Mouse (Mus musculus) liver, embryonic 15.5 days (tissue): ENCODE data around the gene 2610318N02Rik. TPM values are rescaled to one million over a fixed set of nuclear protein-coding genes. Genes with fewer than 3 reads are reported as not detected.

Source experiments
- ATAC-seq: fragments of 200-750 bp; cut with Nextera tagmentation; 2 replicates; pipeline ENCODE4 v1.8.0; 2017; ENCODE audit warnings: moderate number of reproducible peaks, mild to moderate bottlenecking, moderate library complexity; ENCODE audit not compliant: insufficient read depth
- H3K27ac ChIP-seq: fragments of 300-500 bp; sonication (generic); replicated peaks from 2 replicates; pipeline ENCODE4 v1.5.1; 2015; ENCODE audit warnings: mild to moderate bottlenecking, inconsistent platforms
- H3K27me3 ChIP-seq: fragments of 300-500 bp; sonication (generic); 2 replicates; pipeline ENCODE4 v1.6.1; 2015; ENCODE audit warnings: mild to moderate bottlenecking, inconsistent platforms
- H3K36me3 ChIP-seq: fragments of 300-500 bp; sonication (generic); replicated peaks from 2 replicates; pipeline ENCODE4 v1.6.1; 2015; ENCODE audit warnings: moderate library complexity, mild to moderate bottlenecking, inconsistent platforms
- H3K4me1 ChIP-seq: fragments of 300-500 bp; sonication (generic); replicated peaks from 2 replicates; pipeline ENCODE4 v1.6.1; 2015; ENCODE audit warnings: inconsistent platforms
- H3K4me2 ChIP-seq: fragments of 300-500 bp; sonication (generic); 2 replicates; pipeline ENCODE4 v1.6.1; 2015; ENCODE audit warnings: moderate library complexity, mild to moderate bottlenecking, inconsistent platforms
- H3K4me3 ChIP-seq: fragments of 300-500 bp; sonication (generic); replicated peaks from 2 replicates; pipeline ENCODE4 v1.5.1; 2015; ENCODE audit warnings: mild to moderate bottlenecking, inconsistent platforms
- H3K9ac ChIP-seq: fragments of 300-500 bp; sonication (generic); 2 replicates; pipeline ENCODE4 v1.6.1; 2015; ENCODE audit warnings: moderate library complexity, mild to moderate bottlenecking, inconsistent platforms
- H3K9me3 ChIP-seq: fragments of 300-500 bp; sonication (generic); replicated peaks from 2 replicates; pipeline ENCODE4 v1.6.1; 2016; ENCODE audit warnings: inconsistent platforms
- whole genome bisulfite sequencing: fragments of 180-500 bp; shearing (Covaris S2); methylation state at CpG from one replicate; pipeline ENCODE4 v1.1.7; 2015; ENCODE audit warnings: mixed read lengths; ENCODE audit not compliant: insufficient replicate concordance; 5-methylcytosine and 5-hydroxymethylcytosine counted together
- polyA plus RNA-seq: library from polyadenylated mRNA; unstranded; fragments of >200 nt; fragmentation: Nextera tagmentation; extraction: Ambion mirVana; gene quantifications from 2 replicates; pipeline ENCODE4 v1.2.1, GENCODE M21; 2015

2610318N02Rik gene
- polyA plus RNA-seq, 1 experiment from 2014 or later = 16.2 TPM

DNA sequence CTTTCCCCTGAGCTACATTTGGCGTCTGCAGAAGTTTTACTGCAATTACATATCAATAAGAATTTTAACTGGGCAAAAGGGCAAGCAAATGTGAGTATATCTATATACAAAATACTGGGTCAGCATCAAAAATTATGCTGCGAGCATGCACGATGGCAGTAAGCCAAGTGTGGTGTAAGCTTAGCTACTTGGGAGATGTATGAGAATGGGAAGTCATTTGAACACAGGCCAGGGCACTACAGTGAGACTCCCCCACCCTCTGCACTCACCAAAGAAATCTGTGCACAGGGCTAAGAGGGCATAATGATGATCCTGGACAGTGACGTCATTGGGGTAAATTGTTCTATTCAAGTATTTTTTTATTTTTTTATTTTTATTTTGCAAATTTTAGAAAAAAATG, 20.4 kb downstream of the 2610318N02Rik start:
- Histone ChIP-seq H3K27ac (no peak overlapping the region), H3K27me3 (no peaks in the 10 kb centered on the region), H3K9ac (no peak overlapping the region), H3K36me3 (peaks cover 82% of the 10 kb centered on the region), H3K4me1 (peaks cover 2% of the 10 kb centered on the region), H3K4me3 (no peak overlapping the region), H3K4me2 (no peak overlapping the region), H3K9me3 (no peaks in the 10 kb centered on the region)
- no peak for ATAC-seq
- 74% methylated on average over 4 of the region's 4 CpGs for WGBS

DNA sequence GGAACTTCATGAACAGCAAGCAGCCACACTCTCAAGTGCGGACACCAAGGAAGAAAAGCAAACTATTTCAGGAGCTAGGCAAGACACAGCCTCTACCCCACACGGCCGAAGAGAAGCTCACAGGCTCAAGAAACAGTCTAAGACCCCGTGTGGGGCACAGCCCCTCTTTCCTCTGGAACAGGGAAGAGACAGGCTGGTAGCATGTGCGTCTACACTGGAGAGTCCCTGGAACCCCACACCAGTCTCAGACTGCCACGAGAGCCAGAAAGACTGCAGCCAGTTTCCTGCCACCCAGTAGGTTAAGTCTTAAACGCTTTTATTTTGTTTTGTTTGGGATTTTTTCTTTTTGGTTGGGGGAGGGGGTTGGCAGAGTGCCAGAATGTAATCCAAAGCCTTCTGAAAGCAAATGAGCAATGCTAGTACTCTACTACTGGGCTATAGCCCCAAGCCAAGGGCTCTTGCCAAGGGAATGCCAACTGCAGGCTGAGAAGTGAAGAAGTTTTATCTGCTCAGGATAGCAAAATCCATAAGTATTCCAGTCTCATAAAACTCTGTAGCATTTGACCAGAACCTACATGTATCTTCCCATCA, 22.2 kb downstream of the 2610318N02Rik start:
- Histone ChIP-seq H3K36me3 (peaks cover 88% of the 10 kb centered on the region), H3K4me3 (no peak overlapping the region), H3K27me3 (no peaks in the 10 kb centered on the region), H3K4me2 (no peak overlapping the region), H3K4me1 (no peaks in the 10 kb centered on the region), H3K9me3 (no peaks in the 10 kb centered on the region), H3K27ac (no peak overlapping the region), H3K9ac (no peak overlapping the region)
- WGBS = 79% methylated on average over 7 of the region's 7 CpGs
- no peak for ATAC-seq

DNA sequence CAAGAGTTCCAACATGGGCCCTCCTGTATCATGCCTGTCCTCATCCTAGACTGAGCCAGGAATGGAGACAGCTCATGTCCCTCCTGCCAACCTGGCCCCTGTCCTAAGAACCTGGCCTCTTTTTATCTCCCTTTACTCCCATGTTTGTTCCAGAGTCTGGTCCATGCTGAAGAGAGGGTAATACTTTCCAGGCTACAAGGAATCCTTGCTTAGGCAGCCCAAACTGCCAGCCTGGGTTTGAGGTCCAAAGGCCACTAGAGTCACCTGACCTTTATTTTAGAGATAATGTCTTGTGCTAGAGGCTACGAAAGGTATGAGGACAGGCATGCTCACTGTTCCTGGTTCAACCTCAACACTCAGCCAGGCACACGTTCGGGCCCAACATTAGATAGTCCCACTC, 28.0 kb downstream of the 2610318N02Rik start:
- ATAC-seq = no peak
- no peak overlapping the region for H3K4me2 ChIP-seq

DNA sequence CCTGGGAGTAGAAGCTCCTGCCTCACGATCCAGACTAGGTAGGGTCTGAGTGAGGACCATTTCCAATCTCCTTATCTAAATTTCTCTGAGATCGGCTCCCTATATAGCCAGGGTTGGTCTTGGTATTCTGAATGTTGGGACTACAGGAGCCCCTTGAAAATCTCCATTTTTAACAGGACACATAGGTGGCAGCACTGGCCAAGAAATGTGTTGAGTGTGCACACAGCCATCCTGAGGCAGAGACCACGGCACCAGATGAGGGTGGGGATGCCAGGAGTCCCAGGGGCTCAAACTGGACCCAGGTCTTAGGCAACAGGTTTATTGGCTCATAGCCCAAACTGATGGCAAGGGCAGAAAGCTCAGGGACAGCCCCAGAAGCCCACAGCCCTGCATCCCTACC, 36.6 kb downstream of the 2610318N02Rik start:
- WGBS = 76% methylated on average over 3 of the region's 3 CpGs

More for the DNA sequence above, 28.0 kb downstream of the 2610318N02Rik start:
- Histone ChIP-seq H3K4me1 (no peaks in the 10 kb centered on the region), H3K27ac (no peak overlapping the region), H3K36me3 (peaks cover 92% of the 10 kb centered on the region), H3K9me3 (no peaks in the 10 kb centered on the region), H3K27me3 (no peaks in the 10 kb centered on the region), H3K9ac (no peak overlapping the region), H3K4me3 (no peak overlapping the region)
- WGBS = 76% methylated on average over 3 of the region's 3 CpGs

DNA sequence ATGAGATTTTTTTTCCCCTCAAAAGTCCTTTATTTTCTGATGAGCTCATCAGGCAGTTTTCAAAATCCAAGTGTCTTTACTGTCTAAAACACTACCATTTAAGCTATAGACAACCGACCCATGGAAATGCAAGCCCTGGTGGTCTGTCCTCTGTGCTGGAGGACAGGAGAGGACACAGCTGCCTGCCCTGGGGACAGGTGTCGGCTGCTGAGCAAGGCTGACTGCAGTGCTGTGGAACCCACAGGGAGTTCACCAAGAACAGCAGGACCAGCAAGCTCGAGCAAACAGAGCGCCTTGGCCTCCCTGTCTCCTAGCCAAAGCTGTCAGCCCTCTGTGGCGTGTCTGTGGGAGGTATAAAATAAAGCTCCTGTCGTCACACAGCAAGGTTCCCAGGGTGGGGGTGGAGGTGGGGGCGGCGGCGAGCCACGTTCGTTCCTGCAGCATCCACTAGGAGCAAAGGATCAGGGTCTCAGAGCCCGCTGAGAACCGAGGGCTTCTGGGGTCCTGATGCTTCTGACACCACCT, 38.2 kb downstream of the 2610318N02Rik start:
- no peaks in the 10 kb centered on the region for H3K9me3 ChIP-seq
- ATAC-seq = no peak
- no peak overlapping the region for H3K4me2 ChIP-seq
- H3K27me3 ChIP-seq = no peaks in the 10 kb centered on the region
- 85% methylated on average over 13 of the region's 13 CpGs for WGBS
- no peaks in the 10 kb centered on the region for H3K4me1 ChIP-seq
- H3K36me3 ChIP-seq = peaks cover 66% of the 10 kb centered on the region
- no peak overlapping the region for H3K4me3 ChIP-seq
- H3K9ac ChIP-seq = no peak overlapping the region
- H3K27ac ChIP-seq = no peak overlapping the region

More for the DNA sequence above, 36.6 kb downstream of the 2610318N02Rik start:
- Histone ChIP-seq H3K27ac (no peak overlapping the region), H3K27me3 (no peaks in the 10 kb centered on the region), H3K36me3 (peaks cover 73% of the 10 kb centered on the region), H3K4me1 (no peaks in the 10 kb centered on the region), H3K9me3 (no peaks in the 10 kb centered on the region), H3K9ac (no peak overlapping the region), H3K4me2 (no peak overlapping the region), H3K4me3 (no peak overlapping the region)
- no peak for ATAC-seq

DNA sequence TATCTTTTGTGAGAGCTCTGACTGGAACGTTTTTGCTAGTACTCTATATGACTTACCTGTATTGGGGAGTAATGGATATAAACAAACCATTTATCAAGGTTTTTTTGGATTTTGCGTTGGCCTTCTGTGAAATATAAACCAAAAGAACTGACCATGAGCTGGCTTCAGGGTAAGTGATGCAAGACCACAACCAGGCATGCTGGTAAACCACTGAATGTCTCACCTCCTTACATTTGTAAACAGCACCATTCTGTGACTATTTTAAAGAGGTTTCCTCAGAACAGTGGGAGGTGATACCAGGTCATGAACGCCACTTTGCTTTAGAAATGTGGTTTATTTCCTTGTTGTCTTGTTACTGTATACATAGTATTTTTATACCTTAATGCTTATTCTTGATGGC, 38.7 kb downstream of the 2610318N02Rik start:
- no peaks in the 10 kb centered on the region for H3K27me3 ChIP-seq
- 66% methylated on average over 3 of the region's 3 CpGs for WGBS
- no peak for ATAC-seq
- H3K4me2 ChIP-seq = no peak overlapping the region
- no peak overlapping the region for H3K4me3 ChIP-seq
- H3K36me3 ChIP-seq = peaks cover 61% of the 10 kb centered on the region
- no peak overlapping the region for H3K9ac ChIP-seq
- no peak overlapping the region for H3K27ac ChIP-seq
- no peaks in the 10 kb centered on the region for H3K9me3 ChIP-seq
- no peaks in the 10 kb centered on the region for H3K4me1 ChIP-seq

DNA sequence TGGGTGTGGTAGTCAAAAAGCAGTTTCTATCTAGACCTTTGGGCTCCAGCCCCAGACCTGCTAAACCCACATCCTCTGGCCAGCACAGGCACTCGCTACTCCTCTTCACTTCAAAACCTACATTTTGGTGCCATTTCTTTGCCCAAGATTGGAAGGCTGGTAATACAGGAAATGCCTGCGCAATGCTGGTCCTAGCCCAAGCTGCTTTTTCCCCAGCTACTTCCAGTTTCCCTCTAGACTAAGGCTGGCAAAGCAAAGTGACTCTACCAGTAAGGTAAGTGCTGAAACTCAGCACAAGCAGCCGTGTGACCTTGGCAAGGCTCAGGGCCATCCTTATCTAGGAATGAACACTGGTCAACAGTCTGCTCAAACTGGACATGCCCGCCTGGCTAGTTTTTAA, 39.3 kb downstream of the 2610318N02Rik start:
- Histone ChIP-seq H3K4me2 (no peak overlapping the region), H3K9ac (no peak overlapping the region), H3K9me3 (no peaks in the 10 kb centered on the region), H3K4me3 (no peak overlapping the region), H3K27ac (no peak overlapping the region), H3K4me1 (no peaks in the 10 kb centered on the region), H3K36me3 (peaks cover 55% of the 10 kb centered on the region), H3K27me3 (no peaks in the 10 kb centered on the region)
- ATAC-seq = no peak
- 75% methylated on average over 4 of the region's 4 CpGs for whole genome bisulfite sequencing

DNA sequence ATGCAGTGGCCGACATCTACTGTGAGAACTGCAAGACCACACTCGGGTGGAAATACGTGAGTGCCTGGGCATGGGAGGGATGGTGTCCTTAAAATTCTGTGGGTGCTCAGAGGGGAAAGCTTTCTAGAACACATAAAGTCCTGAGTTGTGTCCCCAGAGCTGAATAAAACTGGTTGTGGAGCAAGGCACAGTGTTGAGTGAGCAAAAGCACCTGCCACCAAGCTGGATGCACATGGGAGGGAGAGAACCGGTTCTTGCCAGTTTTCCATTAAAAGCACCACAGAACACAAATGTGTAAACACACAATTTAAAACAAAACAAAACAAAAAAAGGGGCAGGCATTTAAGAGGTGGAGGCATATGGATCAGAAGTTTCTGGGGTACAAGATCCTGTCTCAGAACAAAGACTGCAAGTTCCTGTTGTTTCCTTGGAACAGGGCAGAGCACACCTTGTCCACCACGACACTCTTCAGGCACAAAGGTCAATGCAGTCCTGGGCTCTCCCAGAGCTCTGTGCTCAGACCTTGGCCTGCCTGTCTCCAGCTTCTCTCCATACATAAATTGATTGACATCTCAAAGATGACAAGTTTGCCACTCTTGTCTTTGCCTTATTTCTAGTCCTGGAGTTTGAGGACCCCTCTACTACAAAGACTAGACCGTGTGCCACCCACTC, 42.7 kb downstream of the 2610318N02Rik start:
- H3K4me3 ChIP-seq = no peak overlapping the region
- no peak for ATAC-seq
- H3K27ac ChIP-seq = no peak overlapping the region
- H3K9me3 ChIP-seq = no peaks in the 10 kb centered on the region
- no peak overlapping the region for H3K9ac ChIP-seq
- H3K27me3 ChIP-seq = no peaks in the 10 kb centered on the region
- 75% methylated on average over 6 of the region's 6 CpGs for WGBS
- H3K36me3 ChIP-seq = peaks cover 22% of the 10 kb centered on the region
- H3K4me2 ChIP-seq = no peak overlapping the region
- H3K4me1 ChIP-seq = peaks cover 4% of the 10 kb centered on the region

DNA sequence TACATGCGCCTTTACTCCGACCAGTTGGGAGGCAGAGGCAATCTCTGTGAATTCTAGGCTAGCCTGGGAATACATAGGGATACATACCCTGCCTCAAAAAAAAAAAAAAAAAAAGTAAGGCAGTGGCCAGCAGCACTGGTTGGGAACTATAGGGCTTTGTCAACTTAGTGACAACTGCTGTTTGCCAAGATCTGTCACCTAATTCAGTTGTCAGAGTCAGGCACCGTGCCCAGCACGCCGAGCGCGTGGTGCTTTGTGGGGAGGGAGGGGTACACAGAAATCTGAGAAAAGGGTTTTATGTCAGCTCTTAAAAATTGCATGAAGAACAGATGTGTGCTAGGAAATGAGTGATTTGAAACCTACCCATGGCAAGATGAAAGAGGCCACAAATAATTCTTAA, 46.9 kb downstream of the 2610318N02Rik start:
- Histone ChIP-seq H3K4me1 (peaks cover 4% of the 10 kb centered on the region), H3K9me3 (no peaks in the 10 kb centered on the region), H3K36me3 (peaks cover 7% of the 10 kb centered on the region; the same call in 1 of the 2 replicates), H3K27ac (no peak overlapping the region), H3K27me3 (no peaks in the 10 kb centered on the region), H3K4me2 (no peak overlapping the region), H3K4me3 (no peak overlapping the region), H3K9ac (no peak overlapping the region)
- WGBS = 80% methylated on average over 7 of the region's 7 CpGs
- ATAC-seq = no peak

DNA sequence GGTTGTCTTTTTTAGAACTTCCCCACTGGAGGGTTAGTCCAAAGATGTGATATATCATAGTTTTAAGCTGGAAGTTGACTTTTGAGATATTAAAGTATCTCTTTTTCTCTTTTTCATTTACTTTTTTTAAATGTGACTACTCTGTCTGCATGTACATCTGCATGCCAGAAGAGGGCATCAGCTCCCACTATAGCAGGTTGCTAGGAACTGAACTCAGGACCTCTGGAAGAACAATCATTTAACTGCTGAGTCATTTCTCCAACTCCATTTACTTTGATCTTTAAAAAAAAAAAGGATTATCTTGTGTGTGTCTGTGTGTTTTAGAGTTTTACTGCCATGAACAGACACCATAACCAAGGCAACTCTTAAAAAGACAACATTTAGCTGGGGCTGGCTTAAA, 48.1 kb downstream of the 2610318N02Rik start:
- H3K4me1 ChIP-seq = peaks cover 4% of the 10 kb centered on the region
- no peak overlapping the region for H3K27ac ChIP-seq
- no peaks in the 10 kb centered on the region; the same call in 1 of the 2 replicates for H3K27me3 ChIP-seq
- no peak overlapping the region for H3K9ac ChIP-seq
- no peaks in the 10 kb centered on the region for H3K9me3 ChIP-seq
- no peak overlapping the region for H3K4me3 ChIP-seq
- no peaks in the 10 kb centered on the region for H3K36me3 ChIP-seq
- no peak for ATAC-seq
- H3K4me2 ChIP-seq = no peak overlapping the region

DNA sequence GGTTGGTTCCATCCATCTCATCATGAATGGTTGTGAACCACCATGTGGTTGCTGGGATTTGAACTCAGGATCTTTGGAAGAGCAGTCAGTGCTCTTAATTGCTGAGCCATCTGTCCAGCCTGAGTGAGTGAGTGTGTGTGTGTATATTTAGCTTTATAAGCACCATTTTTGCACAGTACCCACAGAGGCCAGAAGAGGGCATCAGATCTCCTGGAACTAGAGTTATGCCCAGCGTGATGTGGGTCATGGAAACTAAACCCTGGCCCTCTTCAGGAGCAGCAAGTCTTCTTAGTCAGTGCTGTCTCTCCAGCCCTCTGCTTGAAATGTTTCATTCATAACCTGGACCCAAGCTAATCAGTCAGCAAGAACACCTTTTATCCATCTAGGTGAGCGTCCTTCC, 48.7 kb downstream of the 2610318N02Rik start:
- H3K27me3 ChIP-seq = peaks cover under 1% of the 10 kb centered on the region
- no peak overlapping the region for H3K27ac ChIP-seq
- no peak for ATAC-seq
- H3K36me3 ChIP-seq = no peaks in the 10 kb centered on the region
- 85% methylated on average over 2 of the region's 2 CpGs for WGBS
- no peak overlapping the region for H3K4me2 ChIP-seq
- peaks cover 4% of the 10 kb centered on the region for H3K4me1 ChIP-seq
- no peak overlapping the region for H3K9ac ChIP-seq
- H3K9me3 ChIP-seq = no peaks in the 10 kb centered on the region
- no peak overlapping the region for H3K4me3 ChIP-seq
